Mouse (Mus musculus) gastrocnemius, adult 8-10 months (tissue): Measurements from ENCODE around the gene Adgrg6. TPM values are rescaled to one million over a fixed set of nuclear protein-coding genes. Genes with fewer than 3 reads are reported as not detected.

Experiments used
- DNase-seq, 2 experiments: peaks; one replicate each; pipeline ENCODE4 v3.0.0; 2022; ENCODE audit warnings: low spot score in 2 of 2
- total RNA-seq, 4 experiments: library from RNA; stranded (reverse); gene quantifications; 2 replicates each; pipeline ENCODE4 v1.2.4; 2022

The Adgrg6 gene
- 1 to 10 TPM in 3 of 4 experiments, under 1 TPM in 1; 0.56 to 2.0 (median 1.3) TPM for total RNA-seq

- DNase-seq: peak in 1 of 2 experiments; percentile 5
Measured at GRCm38 (mm10) chr10:14544941-14545717, at the start of gene Adgrg6. Gene Adgrg6 (minus strand): TSS chr10:14545659.

DNA sequence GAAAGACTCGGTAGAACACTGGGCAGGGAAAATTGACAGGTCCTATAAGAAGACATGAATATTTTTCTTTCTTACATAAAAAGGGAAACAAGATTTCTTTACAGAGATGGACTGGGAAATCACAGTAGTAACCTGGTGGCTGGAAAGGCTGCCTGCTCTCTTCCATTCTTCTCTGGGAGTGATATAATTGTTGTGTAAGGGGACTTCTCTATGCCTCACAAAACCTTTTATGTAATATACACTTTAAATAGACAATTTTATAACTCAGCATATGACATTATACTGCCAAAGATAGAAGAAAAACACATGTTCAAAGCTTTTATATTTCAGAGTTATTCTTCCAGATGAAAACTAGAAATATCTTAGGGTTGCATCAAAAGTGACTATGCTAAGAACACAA is 46.8 kb upstream of the Adgrg6 start:
- DNase-seq: no peak

DNA sequence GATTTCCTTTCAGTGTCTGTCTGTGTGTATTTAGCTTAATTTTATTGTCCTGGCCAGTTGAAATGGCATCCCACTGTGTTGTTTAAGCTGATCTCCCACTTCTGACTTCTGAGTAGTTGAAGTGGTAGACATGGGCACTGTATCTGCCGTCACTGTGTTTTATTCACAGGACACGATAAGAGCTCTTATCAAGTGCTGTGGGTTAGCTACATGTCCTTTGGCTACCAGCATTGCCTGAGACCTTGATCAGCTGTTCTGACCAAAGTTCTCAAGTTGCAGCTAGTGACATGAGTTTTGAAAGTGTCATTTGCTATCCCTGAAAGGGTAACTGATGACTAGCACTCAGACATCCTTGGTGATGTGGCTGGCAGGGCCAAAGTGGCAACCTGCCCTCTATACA is 45.4 kb upstream of the Adgrg6 start:
- DNase-seq: no peak

DNA sequence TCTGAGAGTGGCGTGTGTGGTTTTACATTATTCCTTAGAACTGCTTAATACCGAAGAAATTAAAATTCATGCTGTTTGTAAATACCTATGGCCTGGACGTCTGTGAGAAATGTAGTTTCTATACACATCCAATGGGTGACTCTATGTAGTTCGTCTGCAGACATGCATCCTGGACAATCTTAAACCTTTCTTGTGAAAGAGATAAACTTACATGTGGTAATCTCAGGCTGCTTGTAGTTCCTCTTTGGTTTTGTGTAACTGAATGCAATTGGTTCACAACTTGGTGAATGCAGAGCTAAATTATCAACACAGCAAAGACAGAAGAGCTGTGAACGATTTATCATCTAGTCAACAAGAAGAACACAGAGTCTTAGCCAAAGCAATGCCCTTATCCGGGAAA is 44.2 kb upstream of the Adgrg6 start:
- no peak for DNase-seq

GRCm38 (mm10) chr10:14583496-14583895 is 38.0 kb upstream of the Adgrg6 start:
- no peak for DNase-seq

DNA sequence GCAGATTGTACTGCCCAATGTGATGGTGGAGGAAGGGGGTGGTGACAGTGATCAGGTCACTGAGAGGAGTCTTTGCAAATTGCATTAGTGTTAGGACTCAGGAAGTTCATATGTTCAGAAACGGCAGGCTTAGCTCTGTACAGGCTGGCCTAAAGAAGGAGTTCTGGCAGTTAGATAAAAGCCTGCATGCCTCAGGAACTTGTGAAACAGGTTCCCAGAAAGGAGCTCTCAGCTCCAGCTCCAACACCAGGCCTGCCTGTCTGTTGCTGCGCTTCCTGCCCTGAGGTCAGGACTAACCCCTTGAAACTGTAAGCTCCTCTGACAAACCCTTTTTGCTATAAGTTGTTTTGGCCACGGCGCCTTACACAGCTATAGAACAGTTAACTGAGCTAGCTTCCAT is 28.8 kb upstream of the Adgrg6 start:
- no peak for DNase-seq

DNA sequence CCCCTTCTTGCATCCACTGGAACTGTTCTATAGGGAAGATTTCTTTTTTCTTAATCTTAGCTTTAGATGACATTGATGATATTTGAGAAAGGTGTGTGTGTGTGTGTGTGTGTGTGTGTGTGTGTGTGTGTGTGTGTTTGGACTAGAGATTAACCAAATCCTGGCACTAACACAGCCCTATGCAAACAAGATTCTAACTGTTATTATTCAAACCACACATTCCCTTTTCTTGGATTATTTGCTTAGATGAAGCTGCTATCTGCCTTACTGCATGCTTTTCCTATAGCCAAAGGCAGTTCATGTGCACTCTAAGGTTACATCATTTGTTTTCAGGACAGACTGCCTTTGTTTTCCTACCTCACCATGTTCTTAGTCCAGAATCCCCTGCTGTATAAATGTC is 25.7 kb upstream of the Adgrg6 start:
- no peak for DNase-seq

- no peak for DNase-seq
Measured at GRCm38 (mm10) chr10:14570616-14571015, 25.2 kb upstream of the Adgrg6 start.

DNA sequence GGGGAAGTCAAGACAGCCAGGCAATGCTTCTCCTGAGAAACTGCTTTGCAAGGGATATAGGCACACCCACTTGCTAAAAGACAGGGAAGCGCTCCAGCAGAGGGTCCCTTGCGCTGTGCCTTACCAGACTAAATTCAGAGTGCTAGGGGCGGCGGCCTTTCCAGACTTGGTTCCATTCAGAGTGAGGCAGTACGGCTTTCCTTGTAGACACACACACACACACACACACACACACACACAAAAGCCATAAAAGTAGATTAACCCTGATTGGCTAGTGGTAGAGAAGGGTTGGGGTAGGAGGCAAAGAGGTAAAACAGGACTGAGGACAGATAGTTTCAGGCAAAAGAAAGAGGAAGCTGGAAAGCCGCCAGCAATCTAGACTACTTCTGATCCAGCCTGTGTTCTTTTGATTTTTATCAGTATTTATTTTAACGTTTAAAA is 672 bp upstream of the Adgrg6 start:
- no peak for DNase-seq

DNA sequence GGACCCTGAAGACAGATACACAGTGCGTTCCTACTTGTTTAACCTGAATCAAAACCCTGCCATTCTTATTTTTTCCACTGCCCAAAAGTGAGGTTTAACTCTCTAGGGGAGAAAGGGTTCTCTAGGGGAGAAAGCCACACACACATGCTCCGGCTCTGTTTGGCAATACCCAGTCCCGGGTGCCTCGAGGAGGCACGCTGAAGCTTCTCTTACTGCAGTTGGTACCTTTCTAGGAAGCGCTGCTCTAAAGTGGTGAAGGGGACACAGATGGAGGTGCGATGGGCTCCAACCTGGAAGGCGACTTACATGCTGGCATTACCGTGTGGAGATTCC is 885 bp downstream of the Adgrg6 start:
- no peak for DNase-seq

DNA sequence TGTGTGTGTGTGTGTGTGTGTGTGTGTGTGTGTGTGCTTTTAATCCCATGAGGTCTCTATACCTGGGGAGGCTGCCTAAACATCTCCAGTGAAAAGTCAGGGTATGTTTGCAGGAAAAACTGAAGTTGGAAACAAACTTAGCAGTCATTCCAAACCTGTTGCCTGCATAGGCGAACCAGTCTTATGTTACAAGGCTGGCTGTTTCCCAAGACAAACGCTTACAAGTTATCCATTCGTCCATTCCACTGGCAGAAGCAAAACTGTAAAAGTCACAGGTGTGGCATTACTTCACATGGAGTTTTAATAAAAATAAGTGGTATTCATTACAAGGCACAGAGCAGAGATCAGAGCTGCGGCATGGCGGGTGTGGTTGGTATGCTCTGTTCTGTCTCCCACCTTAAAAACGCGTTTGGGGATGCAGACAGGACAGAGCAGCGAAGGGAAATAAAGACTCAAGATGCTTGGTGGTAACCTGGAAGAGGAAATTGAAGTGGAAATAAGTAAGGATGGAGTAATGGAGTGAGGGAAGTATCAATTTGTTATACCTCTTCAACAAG is 1.9 kb downstream of the Adgrg6 start:
- DNase-seq: no peak

DNA sequence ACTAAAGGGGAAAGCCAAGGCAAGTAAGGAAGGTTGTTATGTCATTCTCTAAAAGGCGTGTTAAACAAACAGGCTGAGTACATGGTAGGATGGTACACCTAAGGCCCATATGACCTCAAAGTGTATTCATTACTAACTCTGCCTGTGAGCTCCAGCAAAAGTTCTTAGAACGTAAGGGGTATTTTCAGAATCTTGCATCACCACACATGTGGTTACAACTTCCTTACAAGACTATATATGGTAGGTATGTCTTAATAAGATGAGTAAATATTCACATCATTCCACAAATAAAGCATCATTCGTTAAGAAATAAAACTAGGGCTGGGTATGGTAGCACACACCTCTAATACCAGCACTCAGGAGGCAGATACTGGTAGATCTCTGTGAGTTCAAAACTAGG is 8.4 kb downstream of the Adgrg6 start:
- no peak for DNase-seq

GRCm38 (mm10) chr10:14531090-14531489 is 14.4 kb downstream of the Adgrg6 start:
- DNase-seq: no peak

GRCm38 (mm10) chr10:14530670-14531069 is 14.8 kb downstream of the Adgrg6 start:
- DNase-seq: no peak

- no peak for DNase-seq
Measured at GRCm38 (mm10) chr10:14527765-14528164, 17.7 kb downstream of the Adgrg6 start.

GRCm38 (mm10) chr10:14522729-14523128 is 22.7 kb downstream of the Adgrg6 start:
- DNase-seq: no peak

- no peak for DNase-seq
Measured at GRCm38 (mm10) chr10:14520912-14521675, 24.4 kb downstream of the Adgrg6 start.

- no peak for DNase-seq
Measured at GRCm38 (mm10) chr10:14517909-14518308, 27.6 kb downstream of the Adgrg6 start.

DNA sequence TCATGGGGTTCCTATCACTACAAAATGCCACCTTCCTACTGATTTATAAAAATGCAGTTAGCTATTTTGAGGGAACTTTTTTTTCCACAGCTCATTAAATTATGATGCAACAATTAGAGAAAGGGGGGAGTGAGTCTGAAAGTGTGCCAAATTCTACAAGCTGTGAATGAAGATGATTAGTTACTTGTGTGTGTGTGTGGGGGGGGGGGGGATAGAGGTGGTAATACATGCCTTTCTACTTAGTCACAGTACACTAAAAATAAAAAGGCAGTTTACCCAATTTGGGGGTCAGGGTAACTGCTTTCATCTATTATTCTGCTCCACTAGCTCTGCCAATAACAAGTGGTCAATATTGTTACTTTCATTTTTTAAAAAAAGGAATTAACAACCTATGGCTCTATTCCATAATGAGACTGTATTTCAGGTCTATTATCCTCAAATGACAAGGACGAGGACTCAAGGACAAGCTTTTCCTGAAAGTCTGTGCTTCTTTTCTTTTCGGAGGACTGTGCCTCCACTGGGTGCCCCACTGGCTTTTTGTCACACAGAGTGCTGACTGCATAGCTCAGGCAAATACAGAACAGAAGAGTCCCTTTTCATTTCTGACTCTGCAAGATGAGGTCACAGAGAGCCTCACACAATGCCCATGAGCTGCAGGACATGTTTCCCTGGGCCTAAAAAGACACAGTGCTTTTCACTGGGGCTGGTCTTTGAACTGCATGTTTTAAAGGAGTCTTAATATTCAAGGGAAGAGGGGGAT is 33.4 kb downstream of the Adgrg6 start:
- no peak for DNase-seq

GRCm38 (mm10) chr10:14511157-14511556 is 34.3 kb downstream of the Adgrg6 start:
- DNase-seq: no peak

- DNase-seq: no peak
Measured at GRCm38 (mm10) chr10:14495658-14496057, 49.8 kb downstream of the Adgrg6 start.

DNA sequence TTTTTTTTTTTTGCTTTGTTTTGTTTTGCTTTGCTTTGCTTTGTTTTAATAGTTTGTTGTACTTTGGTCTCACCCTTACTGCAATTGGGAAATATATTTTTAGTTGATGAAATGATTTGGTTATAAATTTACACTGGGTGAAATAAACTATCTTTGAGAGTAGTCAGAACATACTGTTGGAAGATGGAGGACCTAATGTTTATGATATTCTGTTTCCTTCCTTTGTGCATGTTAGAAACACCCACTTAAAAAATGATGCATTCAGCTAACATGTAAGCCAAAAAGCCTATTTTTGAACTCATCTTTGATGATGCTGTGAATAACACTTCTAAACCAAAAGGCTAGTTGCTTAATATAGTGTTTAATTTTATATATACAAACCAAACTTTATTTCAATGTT is 50.3 kb downstream of the Adgrg6 start:
- no peak for DNase-seq
